Mouse (Mus musculus) CH12.LX (cell line): ENCODE results near the gene Npm3. TPM values are rescaled to one million over a fixed set of nuclear protein-coding genes. Genes with fewer than 3 reads are reported as not detected.

Source experiments
- DNase-seq: peaks from one replicate; pipeline ENCODE4 v3.0.0-alpha.2; 2013; ENCODE audit errors: extremely low read depth
- H3K27ac ChIP-seq: 2 replicates; pipeline ENCODE4 v1.5.1; 2012; ENCODE audit warnings: low read depth, mild to moderate bottlenecking, control low read depth, moderate library complexity; ENCODE audit not compliant: insufficient read depth
- H3K27me3 ChIP-seq: replicated peaks from 2 replicates; pipeline ENCODE3; 2012; ENCODE audit warnings: inconsistent platforms
- H3K36me3 ChIP-seq, 2 experiments: replicated peaks in 1 of 2; 2 replicates each; pipeline versions ENCODE3 to v1.6.1; 2012; ENCODE audit warnings: inconsistent platforms in 1 of 2, low read length in 1 of 2, mild to moderate bottlenecking in 1 of 2, mixed read lengths in 1 of 2, moderate library complexity in 1 of 2; ENCODE audit not compliant: control insufficient read depth in 1 of 2, insufficient read depth in 1 of 2
- H3K4me1 ChIP-seq, 2 experiments: 2 replicates each; pipeline ENCODE4 v1.6.1; 2012; ENCODE audit warnings: inconsistent platforms in 1 of 2, moderate library complexity in 1 of 2; ENCODE audit not compliant: insufficient read depth in 2 of 2, control insufficient read depth in 1 of 2
- H3K4me2 ChIP-seq: 2 replicates; pipeline ENCODE4 v1.6.1; 2012; ENCODE audit warnings: low read depth, mild to moderate bottlenecking, control low read depth; ENCODE audit not compliant: poor library complexity, insufficient read depth, severe bottlenecking
- H3K4me3 ChIP-seq, 3 experiments: fragments of 150-350 bp in 1 of 3; sonication (generic) in 1 of 3; replicated peaks in 1 of 3; 2 replicates each; pipeline versions ENCODE3 to v1.5.1; 2011 to 2012; ENCODE audit warnings: low read depth in 2 of 3, low read length in 2 of 3, mild to moderate bottlenecking in 2 of 3, moderate library complexity in 2 of 3, control low read depth in 1 of 3, improper control_type of control experiment in 1 of 3, inconsistent platforms in 1 of 3, mixed read lengths in 1 of 3; ENCODE audit not compliant: poor library complexity in 1 of 3
- H3K79me2 ChIP-seq: replicated peaks from 2 replicates; pipeline ENCODE4 v1.6.1; 2012; ENCODE audit warnings: mild to moderate bottlenecking, moderate library complexity; ENCODE audit not compliant: control insufficient read depth, poor library complexity, insufficient read depth, severe bottlenecking; ENCODE audit errors: extremely low read depth
- H3K9ac ChIP-seq: 2 replicates; pipeline ENCODE4 v1.6.1; 2012; ENCODE audit warnings: low read depth, mild to moderate bottlenecking, control low read depth, moderate library complexity; ENCODE audit not compliant: insufficient read depth
- H3K9me3 ChIP-seq: replicated peaks from 2 replicates; pipeline ENCODE3; 2012; ENCODE audit warnings: low read length, inconsistent platforms, mixed read lengths
- CHD1 ChIP-seq: IDR thresholded peaks from 2 replicates; pipeline ENCODE4 v1.6.1; 2012; ENCODE audit warnings: low read depth, low read length, improper control_type of control experiment, inconsistent platforms
- CHD2 ChIP-seq: IDR thresholded peaks from 2 replicates; pipeline ENCODE4 v1.6.1; 2011; ENCODE audit warnings: low read length, improper control_type of control experiment
- EP300 ChIP-seq: IDR thresholded peaks from 2 replicates; pipeline ENCODE4 v1.6.1; 2011; ENCODE audit warnings: low read length, improper control_type of control experiment
- GABPA ChIP-seq: IDR thresholded peaks from 2 replicates; pipeline ENCODE4 v1.6.1; 2012; ENCODE audit warnings: low read depth, low read length, improper control_type of control experiment, inconsistent platforms; ENCODE audit not compliant: insufficient replicate concordance
- IRF4 ChIP-seq: IDR thresholded peaks from 2 replicates; pipeline ENCODE4 v1.6.1; 2014; ENCODE audit warnings: low read depth, mild to moderate bottlenecking, inconsistent platforms, low read length, improper control_type of control experiment
- MAZ ChIP-seq: IDR thresholded peaks from 2 replicates; pipeline ENCODE4 v1.6.1; 2012; ENCODE audit warnings: low read depth, mild to moderate bottlenecking, inconsistent platforms, low read length, improper control_type of control experiment, moderate library complexity
- MEF2A ChIP-seq: IDR thresholded peaks from 2 replicates; pipeline ENCODE4 v1.6.1; 2014; ENCODE audit warnings: low read depth, mild to moderate bottlenecking, inconsistent platforms, low read length, improper control_type of control experiment, borderline replicate concordance
- MYC ChIP-seq: IDR thresholded peaks from 2 replicates; pipeline ENCODE4 v1.6.1; 2011; ENCODE audit warnings: low read depth, mild to moderate bottlenecking, improper control_type of control experiment, low read length
- NRF1 ChIP-seq: IDR thresholded peaks from 2 replicates; pipeline ENCODE4 v1.6.1; 2014; ENCODE audit warnings: low read depth, mild to moderate bottlenecking, inconsistent platforms, low read length, improper control_type of control experiment, moderate library complexity
- PAX5 ChIP-seq: IDR thresholded peaks from 2 replicates; pipeline ENCODE4 v1.6.1; 2012; ENCODE audit warnings: low read length, inconsistent platforms, mixed read lengths
- RCOR1 ChIP-seq: conservative IDR thresholded peaks from 2 replicates; pipeline ENCODE4 v1.6.1; 2012; ENCODE audit warnings: low read depth, mild to moderate bottlenecking, inconsistent platforms, low read length, improper control_type of control experiment
- TCF12 ChIP-seq: IDR thresholded peaks from 2 replicates; pipeline ENCODE4 v1.6.1; 2014; ENCODE audit warnings: low read depth, mild to moderate bottlenecking, inconsistent platforms, low read length, improper control_type of control experiment
- USF1 ChIP-seq: IDR thresholded peaks from 2 replicates; pipeline ENCODE4 v1.6.1; 2014; ENCODE audit warnings: low read depth, mild to moderate bottlenecking, inconsistent platforms, low read length, improper control_type of control experiment
- ZC3H11A ChIP-seq: IDR thresholded peaks from 2 replicates; pipeline ENCODE4 v1.6.1; 2012; ENCODE audit warnings: low read depth, mild to moderate bottlenecking, inconsistent platforms, low read length, improper control_type of control experiment
- ZKSCAN1 ChIP-seq: IDR thresholded peaks from 2 replicates; pipeline ENCODE4 v1.6.1; 2012; ENCODE audit warnings: low read depth, inconsistent platforms, low read length, improper control_type of control experiment, borderline replicate concordance
- ZNF384 ChIP-seq: IDR thresholded peaks from 2 replicates; pipeline ENCODE4 v1.6.1; 2012; ENCODE audit warnings: low read depth, low read length, improper control_type of control experiment, inconsistent platforms
- dilution Hi-C: fragments of 300-500 bp; cut with MboI; formaldehyde crosslinking; loops from 2 replicates; pipeline ENCODE4 v1.14.3; 2020; ENCODE audit warnings: low sequenced_read_pairs; ENCODE audit not compliant: extremely low pct_unique_long_range_greater_than_20kb, extremely low pct_ligation_motif_present
- in situ Hi-C: fragments of 300-500 bp; cut with MboI; formaldehyde crosslinking; loops from 3 replicates; pipeline ENCODE4 v1.14.3; 2019; ENCODE audit warnings: low sequenced_read_pairs, low pct_ligation_motif_present, low pct_unique_long_range_greater_than_20kb, mixed read lengths
- polyA plus RNA-seq: library from polyadenylated mRNA; unstranded; fragments of >175 nt; gene quantifications from 2 replicates; pipeline ENCODE4 v1.2.1, GENCODE M21; 2012; ENCODE audit warnings: low read depth; ENCODE audit not compliant: insufficient read length
- total RNA-seq, 2 experiments: library from RNA; depleted of rRNA; stranded (reverse); fragments of 300-350 nt in 1 of 2; fragments of >200 nt in 1 of 2; gene quantifications; 2 replicates each; pipeline ENCODE4 v1.2.3; 2012 to 2014

The Npm3 gene
- total and polyA plus RNA-seq, 3 experiments = 189 to 237 (median 225) TPM

DNA sequence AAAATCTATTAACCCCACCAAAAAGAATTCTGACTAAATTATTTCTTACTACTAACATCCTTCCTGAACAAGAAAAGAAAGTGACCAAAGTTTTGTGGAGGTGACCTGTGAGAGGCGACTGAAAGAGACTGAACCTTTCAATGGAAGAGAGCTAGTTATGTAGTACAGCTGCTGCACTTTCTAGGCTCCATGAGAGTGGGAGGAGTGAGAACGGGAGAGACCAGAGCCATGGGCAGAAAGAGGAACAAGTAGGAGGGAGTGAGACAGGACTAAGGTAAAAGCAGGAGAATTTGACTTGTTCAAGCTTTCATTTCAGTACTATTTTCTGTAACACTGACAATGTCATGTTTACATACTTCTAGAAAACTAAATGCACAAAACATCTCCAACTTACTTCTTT lies 26.1 kb upstream of the Npm3 start:
- H3K4me3 ChIP-seq = no peak overlapping the region
- H3K36me3 ChIP-seq = peaks cover 68 to 98% of the 10 kb centered on the region in 2 experiments
- no peak overlapping the region for H3K4me2 ChIP-seq
- H3K9me3 ChIP-seq = no peaks in the 10 kb centered on the region
- no peak overlapping the region for H3K9ac ChIP-seq
- TF ChIP-seq CHD2 = no peak
- H3K27me3 ChIP-seq = no peaks in the 10 kb centered on the region
- in situ Hi-C loops (no loop called here), dilution Hi-C loops (no loop called here)
- peaks cover 40% of the 10 kb centered on the region for H3K79me2 ChIP-seq
- no peak for DNase-seq
- no peak overlapping the region for H3K27ac ChIP-seq
- H3K4me1 ChIP-seq = peaks cover 4 to 14% of the 10 kb centered on the region in 2 experiments

DNA sequence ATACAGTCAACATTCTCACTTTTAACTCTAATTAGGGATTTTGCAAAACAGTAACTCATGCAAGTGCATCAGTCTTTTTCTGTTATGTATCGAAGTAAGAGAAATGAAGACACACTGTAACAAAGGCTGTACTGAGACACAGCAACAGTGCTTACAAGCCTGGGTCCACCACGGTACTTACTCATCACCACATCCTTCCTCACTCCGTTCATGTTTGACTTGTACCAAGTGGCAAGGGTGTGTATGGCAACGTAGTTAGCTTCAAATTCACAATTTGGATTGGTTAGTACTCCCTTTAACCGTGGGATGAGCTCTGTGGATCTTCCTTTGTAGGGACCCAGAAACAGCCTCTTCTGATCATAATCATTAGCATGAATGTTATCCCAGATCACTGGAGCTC lies 22.1 kb upstream of the Npm3 start:
- TF ChIP-seq ZKSCAN1 = no peak
- no peak for TF ChIP-seq IRF4
- H3K9ac ChIP-seq = no peak overlapping the region
- dilution Hi-C loops (no loop called here), in situ Hi-C loops (no loop called here)
- peaks cover 83 to 95% of the 10 kb centered on the region in 2 experiments for H3K36me3 ChIP-seq
- no peak overlapping the region for H3K4me3 ChIP-seq
- peaks cover 12% of the 10 kb centered on the region for H3K79me2 ChIP-seq
- H3K27me3 ChIP-seq = no peaks in the 10 kb centered on the region
- H3K4me1 ChIP-seq = peaks cover 0 to 19% of the 10 kb centered on the region in 2 experiments; a peak in 1 of 4 replicates
- H3K4me2 ChIP-seq = no peak overlapping the region
- DNase-seq = no peak
- no peak overlapping the region for H3K27ac ChIP-seq
- H3K9me3 ChIP-seq = no peaks in the 10 kb centered on the region

- Histone ChIP-seq H3K9me3 (no peaks in the 10 kb centered on the region), H3K27ac (no peak overlapping the region), H3K4me1 (peaks cover 0 to 9% of the 10 kb centered on the region in 2 experiments; a peak in 1 of 4 replicates), H3K4me3 (no peak overlapping the region), H3K27me3 (no peaks in the 10 kb centered on the region), H3K9ac (no peak overlapping the region), H3K79me2 (peaks cover 16% of the 10 kb centered on the region), H3K36me3 (peaks cover 74 to 92% of the 10 kb centered on the region in 2 experiments), H3K4me2 (no peak overlapping the region)
- no peak for DNase-seq
- in situ Hi-C loops = no loop called here
- TF ChIP-seq ZC3H11A (no peak), USF1 (no peak), IRF4 (no peak), NRF1 (no peak), ZKSCAN1 (no peak), GABPA (no peak), MYC (no peak), RCOR1 (no peak), ZNF384 (no peak), CHD1 (no peak), MEF2A (no peak), EP300 (no peak), PAX5 (no peak), TCF12 (no peak), MAZ (no peak)
- TF ChIP-seq, all 38 proteins: peak for 0
- dilution Hi-C loops = no loop called here
Observed at GRCm38 (mm10) chr19:45760810-45761209, 11.4 kb upstream of the Npm3 start.
